16 mouse cellular contexts compared by ENCODE assay signal in the genomic region with DNA sequence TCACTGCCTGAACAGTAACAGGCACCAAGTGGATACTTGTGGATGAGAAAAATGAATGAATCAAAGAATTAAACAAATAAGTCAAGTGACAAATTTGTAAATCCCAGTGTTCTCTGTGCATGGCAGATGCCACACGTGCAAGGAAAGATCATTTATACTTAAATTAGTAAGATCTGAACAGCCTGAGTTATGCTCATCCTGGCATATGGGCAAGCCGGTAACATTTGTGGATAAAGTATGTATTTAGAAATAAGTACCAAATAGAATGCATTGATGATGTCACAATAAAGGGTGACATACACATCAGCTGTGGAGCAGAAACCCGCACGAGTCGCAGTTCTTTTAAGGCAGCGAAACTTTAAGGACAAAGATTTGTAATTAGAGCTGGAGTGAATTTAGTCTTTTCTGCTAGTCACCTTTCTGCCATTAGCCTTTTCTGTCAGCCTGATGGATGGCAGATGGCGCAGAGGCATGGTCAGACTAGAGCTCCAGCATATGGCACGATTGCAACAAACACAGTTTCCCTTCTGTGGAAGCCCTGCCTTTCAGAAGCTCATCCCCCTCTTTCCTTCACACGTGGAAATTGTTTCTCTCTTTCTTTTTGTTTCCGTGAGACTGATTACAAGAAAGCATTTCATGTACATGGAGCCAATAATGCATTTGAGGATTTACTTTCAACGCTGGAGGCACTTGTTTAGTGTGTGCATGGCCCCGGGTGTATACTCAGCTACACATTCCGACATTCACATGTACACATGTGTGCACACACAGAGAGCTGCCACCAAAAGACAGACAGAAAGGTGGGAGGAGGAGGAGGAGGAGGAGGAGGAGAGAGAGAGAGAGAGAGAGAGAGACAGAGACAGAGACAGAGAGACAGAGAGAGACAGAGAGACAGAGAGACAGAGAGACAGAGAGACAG.
DNase-seq lines count a peak whose midpoint lies in the region; ATAC-seq lines count a peak whose summit lies in the region.
"Had no signal": no experiment of that assay in that cellular context is flagged by ENCODE, and none has a peak within 500 bp of the region (broad histone marks: within the 10 kb centered on the region; RNA-seq: fewer than 3 reads in every experiment).

No protein-coding gene starts in this region.

- no peak overlapping the region for H3K4me3 ChIP-seq in kidney, embryonic 14.5 days (ENCODE audit: low read length)
- H3K4me3 ChIP-seq: heart, embryonic 10.5 days; limb, embryonic 12.5 days; myocyte had no signal

- H3K4me1 ChIP-seq in kidney, embryonic 14.5 days (ENCODE audit: control insufficient read depth, insufficient read depth, low read length) = no peaks in the 10 kb centered on the region
- H3K4me1 ChIP-seq: heart, embryonic 10.5 days; limb, embryonic 12.5 days had no signal

- H3K9me3 ChIP-seq in kidney, embryonic 14.5 days (ENCODE audit: control insufficient read depth, low read length) = no peaks in the 10 kb centered on the region
- H3K9me3 ChIP-seq: heart, embryonic 10.5 days; limb, embryonic 12.5 days had no signal

- H3K27ac ChIP-seq in kidney, embryonic 14.5 days (ENCODE audit: low read depth, low read length) = no peak overlapping the region
- H3K27ac ChIP-seq: heart, embryonic 10.5 days; limb, embryonic 12.5 days; macrophage; stomach, postnatal 0 days had no signal

- WGBS in kidney, embryonic 14.5 days = 56% methylated on average over 13 of the region's 13 CpGs

- H3K36me3 ChIP-seq in kidney, embryonic 14.5 days (ENCODE audit: control insufficient read depth, insufficient read depth, low read length) = no peaks in the 10 kb centered on the region
- H3K36me3 ChIP-seq: heart, embryonic 10.5 days; limb, embryonic 12.5 days had no signal

- 0 out of 2 replicates have a peak, but pooled peaks have one; percentile 72 for ATAC-seq in kidney, embryonic 14.5 days (ENCODE audit: low FRiP score, low TSS enrichment)
- ATAC-seq: CD4-positive, CD25-positive, alpha-beta regulatory T cell, adult 4 months; Patski had no signal

- DNase-seq in kidney, adult 8-10 months = no peak
- peak; percentile 6 to 7 for DNase-seq in right cerebral cortex, adult 2 months (ENCODE audit: low spot score in 2 of 2)
- no peak for DNase-seq in right cerebral cortex, postnatal 36 days (ENCODE audit: low spot score in 2 of 2)
- peak; percentile 23 for DNase-seq in forelimb bud, embryonic 11.5 days (ENCODE audit: low read depth, low spot score)
- peak; percentile 15 for DNase-seq in lung, postnatal 36 days
- no peak for DNase-seq in ovary, adult 18-20 months (ENCODE audit: low spot score)
- no peak for DNase-seq in urinary bladder, postnatal 36 days (ENCODE audit: low spot score in 2 of 2)
- DNase-seq: cerebellum, adult 9-11 months had no signal

- H3K4me2 ChIP-seq in kidney, embryonic 14.5 days (replicated peaks; ENCODE audit: low read depth, low read length) = no peak overlapping the region
- H3K4me2 ChIP-seq: limb, embryonic 12.5 days had no signal

- H3K27me3 ChIP-seq in kidney, embryonic 14.5 days (ENCODE audit: control insufficient read depth, insufficient read depth, low read length) = no peaks in the 10 kb centered on the region
- H3K27me3 ChIP-seq: limb, embryonic 12.5 days; Patski had no signal

- H3K9ac ChIP-seq in kidney, embryonic 14.5 days (ENCODE audit: low read depth, low read length) = no peak overlapping the region
- H3K9ac ChIP-seq: limb, embryonic 12.5 days had no signal

Comparison
In these comparisons a context has a peak if more than half of its experiments do, and no peak if none do; other contexts are left out.
1. DNase-seq: peak in right cerebral cortex, adult 2 months (2 of 2), forelimb bud, embryonic 11.5 days (single experiment) and lung, postnatal 36 days (single experiment); none in kidney, adult 8-10 months (0 of 2), right cerebral cortex, postnatal 36 days (0 of 2), ovary, adult 18-20 months (single experiment) and urinary bladder, postnatal 36 days (0 of 2).